Mouse (Mus musculus): ENCODE measurements around the gene BC024063.
"Not testable (repeated sequence)": the region's sequence is repeated elsewhere in the genome, so short reads cannot be mapped to it uniquely, and the experiment has no call there.

The BC024063 gene

GRCm38 (mm10) chr10:82082728-82083621, at the start of gene BC024063:
TSS of gene BC024063 (plus strand) at chr10:82083353.
- DNase-seq (ENCODE audit: low spot score): peak; percentile 40

GRCm38 (mm10) chr10:82042191-82042590, 41.0 kb upstream of the BC024063 start:
- DNase-seq (ENCODE audit: low spot score): no peak

- no peak for DNase-seq (ENCODE audit: low spot score)
These were observed 36.5 kb upstream of the BC024063 start for GRCm38 (mm10) chr10:82046603-82047002.

GRCm38 (mm10) chr10:82047597-82048459, 35.3 kb upstream of the BC024063 start, which contains the start of gene Zfp873:
TSS of gene Zfp873 (plus strand) at chr10:82048123.
- peak; percentile 89 for DNase-seq (ENCODE audit: low spot score)

- not testable (repeated sequence) for DNase-seq (ENCODE audit: low spot score)
These were observed 34.7 kb upstream of the BC024063 start for GRCm38 (mm10) chr10:82048460-82048804.

GRCm38 (mm10) chr10:82083622-82083971, 444 bp downstream of the BC024063 start:
- DNase-seq (ENCODE audit: low spot score): not testable (repeated sequence)

GRCm38 (mm10) chr10:82117206-82117605, 34.1 kb downstream of the BC024063 start:
- DNase-seq (ENCODE audit: low spot score): no peak

GRCm38 (mm10) chr10:82127850-82128401, 44.8 kb downstream of the BC024063 start, which contains the start of gene AU041133:
TSS of gene AU041133 (plus strand) at chr10:82128013.
- DNase-seq (ENCODE audit: low spot score): peak; percentile 75

- no peak for DNase-seq (ENCODE audit: low spot score)
These were observed 62.1 kb downstream of the BC024063 start for GRCm38 (mm10) chr10:82145282-82145681.

GRCm38 (mm10) chr10:82147571-82147970, 64.4 kb downstream of the BC024063 start:
- DNase-seq (ENCODE audit: low spot score): no peak
